Mouse (Mus musculus): ENCODE measurements around the gene Galk1. TPM values are rescaled to one million over a fixed set of nuclear protein-coding genes. Genes with fewer than 3 reads are reported as not detected.

Galk1 gene
- polyA plus RNA-seq, 1 experiment from 2014 or later = 215 TPM

DNA sequence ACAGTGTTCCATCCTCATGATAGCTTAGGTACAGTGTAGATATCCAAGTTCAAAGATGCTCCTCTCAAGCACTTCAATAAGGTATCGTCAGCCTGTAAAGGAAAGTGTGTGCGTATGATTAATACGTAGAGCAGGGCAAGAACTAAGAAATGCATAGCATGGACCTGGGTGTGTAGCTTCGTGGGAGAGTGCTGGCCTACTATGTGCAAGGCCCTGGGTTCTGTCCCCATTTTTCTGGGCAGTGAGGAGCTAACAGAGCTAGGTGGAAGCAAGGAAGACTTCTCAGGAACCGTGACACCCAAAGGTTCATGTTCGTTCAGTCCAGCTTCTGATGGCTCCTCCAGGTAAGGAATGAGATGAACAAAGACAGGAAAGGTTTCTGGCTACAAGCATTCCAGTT, 32.7 kb upstream of the Galk1 start:
- H3K9ac ChIP-seq = no peak overlapping the region
- H3K27me3 ChIP-seq = no peaks in the 10 kb centered on the region
- H3K36me3 ChIP-seq = peaks cover 80% of the 10 kb centered on the region
- no peak for ATAC-seq (ENCODE audit: borderline replicate concordance, extremely low read depth, low FRiP score, low TSS enrichment)
- no peaks in the 10 kb centered on the region for H3K9me3 ChIP-seq
- H3K27ac ChIP-seq = no peak overlapping the region
- no peak overlapping the region for H3K4me2 ChIP-seq
- WGBS = 92% methylated on average over 6 of the region's 6 CpGs
- H3K4me1 ChIP-seq = no peaks in the 10 kb centered on the region
- H3K4me3 ChIP-seq = no peak overlapping the region

DNA sequence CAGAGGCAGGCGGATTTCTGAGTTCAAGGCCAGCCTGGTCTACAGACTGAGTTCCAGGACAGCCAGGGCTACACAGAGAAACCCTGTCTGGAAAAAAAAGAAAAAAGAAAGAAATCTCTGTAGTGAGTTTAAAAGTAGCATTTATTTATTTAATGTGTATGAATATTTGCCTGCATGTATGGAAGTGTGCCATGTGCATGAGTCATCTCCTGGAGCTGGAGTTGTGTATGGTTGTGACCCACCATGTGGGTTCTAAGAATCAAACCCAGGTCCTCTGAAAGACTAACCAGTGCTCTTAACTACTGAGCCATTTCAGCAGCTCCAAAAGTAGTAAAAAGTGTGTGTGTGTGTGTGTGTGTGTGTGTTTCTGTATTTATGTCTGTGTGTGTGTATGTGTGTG, 30.8 kb upstream of the Galk1 start:
- Histone ChIP-seq H3K9me3 (no peaks in the 10 kb centered on the region), H3K4me1 (no peaks in the 10 kb centered on the region), H3K36me3 (peaks cover 75% of the 10 kb centered on the region), H3K9ac (no peak overlapping the region), H3K27ac (no peak overlapping the region), H3K4me3 (no peak overlapping the region), H3K4me2 (no peak overlapping the region), H3K27me3 (no peaks in the 10 kb centered on the region)
- ATAC-seq (ENCODE audit: borderline replicate concordance, extremely low read depth, low FRiP score, low TSS enrichment) = no peak
- WGBS = 90% methylated on average over 1 of the region's 1 CpGs

DNA sequence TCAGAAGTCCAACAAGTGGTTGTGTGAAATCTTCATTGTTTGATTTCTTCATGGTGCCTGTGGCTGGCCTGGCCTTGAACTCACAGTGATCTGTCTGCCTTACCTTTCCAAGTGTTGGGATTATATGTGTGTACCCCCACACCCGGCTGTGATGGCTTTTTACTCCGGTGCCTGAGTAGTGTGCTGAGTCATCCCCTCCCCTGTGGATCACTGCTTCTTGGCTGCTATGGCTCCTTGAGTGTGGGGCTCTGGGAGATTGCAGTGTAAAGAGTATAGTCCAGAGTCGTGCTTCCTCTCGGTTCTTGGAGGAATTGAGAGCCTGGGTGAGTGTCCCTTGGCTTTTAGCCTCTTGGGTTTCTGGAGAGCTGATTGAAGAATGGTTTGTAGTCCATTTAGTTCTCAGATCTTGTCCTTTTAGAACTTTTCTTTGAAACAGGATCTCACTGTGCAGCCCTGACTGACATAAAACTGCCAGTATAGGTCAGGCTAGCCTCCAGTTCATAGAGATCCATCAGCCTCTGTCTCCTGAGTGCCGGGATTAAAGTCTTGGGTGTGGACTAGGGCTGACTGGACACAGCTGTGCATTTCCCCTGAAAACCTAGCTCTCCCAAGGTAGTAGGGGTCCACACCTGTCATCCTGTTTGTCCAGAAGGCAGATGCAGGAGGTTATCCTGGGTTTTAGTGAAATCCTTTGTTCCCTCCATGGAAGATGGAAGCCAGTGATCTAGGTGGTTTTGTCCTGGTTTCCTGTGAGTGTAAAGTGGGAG, 30.0 kb upstream of the Galk1 start:
- H3K4me3 ChIP-seq = no peak overlapping the region
- 77% methylated on average over 5 of the region's 5 CpGs for WGBS
- H3K27me3 ChIP-seq = no peaks in the 10 kb centered on the region
- peaks cover 70% of the 10 kb centered on the region for H3K36me3 ChIP-seq
- no peaks in the 10 kb centered on the region for H3K4me1 ChIP-seq
- no peak overlapping the region for H3K9ac ChIP-seq
- no peak overlapping the region for H3K27ac ChIP-seq
- no peak overlapping the region for H3K4me2 ChIP-seq
- no peaks in the 10 kb centered on the region for H3K9me3 ChIP-seq
- no peak for ATAC-seq (ENCODE audit: borderline replicate concordance, extremely low read depth, low FRiP score, low TSS enrichment)

DNA sequence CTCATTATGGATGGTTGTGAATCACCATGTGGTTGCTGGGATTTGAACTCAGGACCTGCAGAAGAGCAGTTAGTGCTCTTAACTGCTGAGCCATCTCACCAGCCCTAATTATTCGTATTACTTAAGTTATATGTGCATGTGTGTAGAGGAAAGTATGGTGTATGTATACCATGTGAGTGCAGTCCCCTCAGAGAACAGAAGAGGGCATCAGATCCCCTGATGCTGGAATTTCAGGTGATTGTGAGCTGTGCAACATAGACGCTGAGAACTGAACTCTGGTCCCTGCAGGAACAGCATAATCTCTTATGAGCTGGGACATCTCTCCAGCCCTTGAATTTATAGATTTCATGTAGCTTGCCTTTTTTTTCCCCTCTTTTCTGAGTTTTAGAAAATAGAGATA, 29.3 kb upstream of the Galk1 start:
- Histone ChIP-seq H3K9ac (no peak overlapping the region), H3K4me2 (no peak overlapping the region), H3K27me3 (no peaks in the 10 kb centered on the region), H3K4me3 (no peak overlapping the region), H3K36me3 (peaks cover 63% of the 10 kb centered on the region), H3K4me1 (no peaks in the 10 kb centered on the region), H3K27ac (no peak overlapping the region), H3K9me3 (no peaks in the 10 kb centered on the region)
- ATAC-seq (ENCODE audit: borderline replicate concordance, extremely low read depth, low FRiP score, low TSS enrichment) = no peak
- WGBS = 98% methylated on average over 2 of the region's 2 CpGs

DNA sequence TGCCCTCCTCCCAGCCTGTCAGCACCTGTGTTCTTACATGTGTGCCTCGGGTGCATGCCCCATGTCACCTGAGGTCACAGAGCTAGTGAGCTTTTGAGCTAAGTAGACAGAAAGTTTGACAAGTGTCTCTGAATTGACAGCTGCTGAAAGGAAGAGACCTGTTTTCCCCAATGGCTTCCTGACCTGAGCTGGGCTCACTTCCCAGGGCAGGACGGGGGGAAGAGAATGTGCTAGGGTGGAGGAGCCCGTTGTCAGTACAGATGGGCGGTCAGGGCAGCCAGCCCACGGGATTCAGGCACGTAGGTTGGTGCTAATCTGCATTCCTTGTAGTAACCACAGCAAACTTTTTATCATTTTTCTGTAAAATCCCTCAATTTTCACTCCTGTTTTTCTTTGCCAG, 28.1 kb upstream of the Galk1 start:
- WGBS = 79% methylated on average over 6 of the region's 6 CpGs
- H3K9me3 ChIP-seq = no peaks in the 10 kb centered on the region

DNA sequence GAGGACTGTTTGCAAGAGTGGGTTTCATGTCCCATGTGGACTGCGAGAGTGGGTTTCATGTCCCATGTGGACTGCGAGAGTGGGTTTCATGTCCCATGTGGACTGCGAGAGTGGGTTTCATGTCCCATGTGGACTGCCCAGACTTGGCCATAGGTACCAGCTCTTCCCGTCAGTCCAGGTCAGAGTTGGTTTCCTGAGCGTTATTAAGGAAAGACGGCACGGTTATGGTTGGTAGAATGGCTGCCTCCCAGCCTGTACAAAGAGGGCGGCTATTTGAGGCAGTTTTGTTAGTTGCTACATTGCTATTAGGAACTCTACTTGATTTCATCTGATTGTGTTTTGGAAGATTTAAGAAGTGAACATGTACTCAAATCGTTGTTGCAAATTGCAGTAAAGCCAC, 25.3 kb upstream of the Galk1 start:
- 89% methylated on average over 9 of the region's 9 CpGs for WGBS
- peaks cover 47% of the 10 kb centered on the region for H3K36me3 ChIP-seq

More for the DNA sequence above, 28.1 kb upstream of the Galk1 start:
- Histone ChIP-seq H3K4me3 (no peak overlapping the region), H3K4me1 (no peaks in the 10 kb centered on the region), H3K27me3 (no peaks in the 10 kb centered on the region), H3K9ac (no peak overlapping the region), H3K27ac (no peak overlapping the region), H3K4me2 (no peak overlapping the region), H3K36me3 (peaks cover 58% of the 10 kb centered on the region)
- ATAC-seq (ENCODE audit: borderline replicate concordance, extremely low read depth, low FRiP score, low TSS enrichment) = no peak

DNA sequence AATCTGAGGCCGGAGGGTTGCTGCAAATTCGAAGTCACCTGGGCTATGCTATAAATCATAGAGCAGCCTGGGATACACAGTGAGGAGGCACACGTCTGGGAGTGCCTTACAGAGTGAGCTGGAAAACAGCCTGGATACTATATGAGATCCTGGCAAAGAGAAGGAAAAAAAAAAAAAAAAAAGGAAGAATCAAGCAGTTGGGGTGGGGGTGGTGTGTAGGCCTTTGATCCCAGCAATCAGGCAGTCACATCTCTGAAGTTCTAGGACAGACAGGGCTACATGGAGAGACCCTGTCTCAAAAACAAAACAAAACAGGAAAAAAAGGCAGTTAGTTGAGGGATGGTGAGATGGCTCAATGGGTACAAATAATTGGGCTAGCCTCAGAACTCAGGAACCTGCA, 24.2 kb upstream of the Galk1 start:
- Histone ChIP-seq H3K27me3 (no peaks in the 10 kb centered on the region), H3K9me3 (no peaks in the 10 kb centered on the region), H3K36me3 (peaks cover 44% of the 10 kb centered on the region), H3K4me3 (no peak overlapping the region), H3K9ac (no peak overlapping the region), H3K27ac (no peak overlapping the region), H3K4me2 (no peak overlapping the region), H3K4me1 (peaks cover 10% of the 10 kb centered on the region)
- 86% methylated on average over 3 of the region's 3 CpGs for WGBS
- ATAC-seq (ENCODE audit: borderline replicate concordance, extremely low read depth, low FRiP score, low TSS enrichment) = no peak

More for the DNA sequence above, 25.3 kb upstream of the Galk1 start:
- H3K27me3 ChIP-seq = no peaks in the 10 kb centered on the region
- H3K27ac ChIP-seq = no peak overlapping the region
- no peak overlapping the region for H3K9ac ChIP-seq
- no peak for ATAC-seq (ENCODE audit: borderline replicate concordance, extremely low read depth, low FRiP score, low TSS enrichment)
- no peak overlapping the region for H3K4me2 ChIP-seq
- H3K4me1 ChIP-seq = no peaks in the 10 kb centered on the region
- H3K4me3 ChIP-seq = no peak overlapping the region
- no peaks in the 10 kb centered on the region for H3K9me3 ChIP-seq

DNA sequence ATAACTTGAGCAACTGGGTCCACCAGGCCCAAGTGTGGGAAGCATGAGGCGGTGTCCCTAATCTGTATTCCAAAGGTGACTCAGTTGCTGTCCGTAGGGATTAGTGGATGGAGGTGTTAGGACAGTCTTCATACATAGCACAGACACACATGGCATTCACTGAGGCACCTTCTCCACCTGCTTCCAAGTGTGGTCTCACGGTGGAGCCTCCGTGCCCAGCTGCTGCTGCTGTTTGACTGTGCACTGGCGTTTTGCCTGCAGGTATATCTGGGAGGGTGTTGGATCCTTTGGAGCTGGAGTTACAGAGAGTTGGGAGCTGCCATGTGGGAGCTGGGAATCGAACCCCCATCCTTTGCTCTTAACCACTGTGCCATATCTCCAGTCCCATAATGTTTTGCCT, 22.1 kb upstream of the Galk1 start:
- Histone ChIP-seq H3K4me1 (peaks cover 19% of the 10 kb centered on the region), H3K27me3 (no peaks in the 10 kb centered on the region), H3K27ac (no peak overlapping the region), H3K4me2 (no peak overlapping the region), H3K36me3 (peaks cover 30% of the 10 kb centered on the region; the same call in 1 of the 2 replicates), H3K4me3 (no peak overlapping the region), H3K9me3 (no peaks in the 10 kb centered on the region), H3K9ac (no peak overlapping the region)
- 92% methylated on average over 6 of the region's 6 CpGs for WGBS
- ATAC-seq (ENCODE audit: borderline replicate concordance, extremely low read depth, low FRiP score, low TSS enrichment) = no peak

DNA sequence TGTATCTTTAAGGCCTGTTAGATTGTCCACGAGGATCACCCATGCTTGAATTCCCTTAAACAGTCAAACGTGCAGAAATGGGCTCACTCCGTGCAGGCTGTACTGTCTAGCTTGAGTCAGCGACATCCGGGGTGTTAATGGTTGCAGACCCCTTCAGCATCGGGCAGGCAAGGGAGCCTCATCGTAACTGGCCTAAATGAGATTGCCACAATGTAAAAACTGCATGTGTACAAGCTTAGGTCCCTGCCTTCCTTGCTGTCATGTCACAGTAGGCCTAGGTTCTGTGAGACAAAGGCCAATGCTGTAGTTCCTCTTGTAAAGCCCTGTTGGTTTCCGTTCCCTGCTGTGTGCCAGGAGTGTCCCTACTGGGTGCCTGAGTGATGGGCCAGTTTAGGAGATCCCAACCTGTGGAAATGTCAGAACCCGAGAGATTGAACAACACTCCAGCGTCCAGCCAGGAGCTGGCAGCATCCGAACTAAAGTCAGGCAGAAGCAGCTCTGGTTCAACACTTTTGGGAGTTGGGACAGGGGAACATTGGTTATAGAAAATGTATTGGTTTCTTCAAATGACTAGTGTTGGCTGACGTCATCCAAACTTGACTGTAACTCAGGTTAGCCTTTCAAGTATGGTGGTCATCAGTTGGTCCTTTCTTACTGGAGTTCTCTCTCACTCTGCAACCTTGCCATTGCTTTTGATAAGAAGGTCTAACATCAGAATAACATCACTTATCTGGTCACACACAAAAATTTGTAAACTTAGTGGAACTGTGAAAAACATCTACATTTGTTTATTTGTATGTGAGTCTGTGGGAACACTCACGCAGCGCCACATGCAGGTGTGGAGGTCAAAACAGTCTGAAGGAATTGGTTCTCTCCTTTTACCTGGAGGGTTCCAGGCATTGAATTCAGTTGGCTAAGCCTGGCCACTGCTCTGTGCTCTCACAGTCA, 18.7 kb upstream of the Galk1 start:
- Histone ChIP-seq H3K27ac (peak overlapping the region; percentile 100), H3K4me3 (peak overlapping the region; percentile 78), H3K9me3 (no peaks in the 10 kb centered on the region), H3K36me3 (peaks cover 13% of the 10 kb centered on the region; the same call in 1 of the 2 replicates), H3K4me1 (peaks cover 24% of the 10 kb centered on the region), H3K27me3 (no peaks in the 10 kb centered on the region), H3K4me2 (peak overlapping the region; percentile 78), H3K9ac (peak overlapping the region; percentile 92)
- no peak for ATAC-seq (ENCODE audit: borderline replicate concordance, extremely low read depth, low FRiP score, low TSS enrichment)
- WGBS = 16% methylated on average over 14 of the region's 14 CpGs

DNA sequence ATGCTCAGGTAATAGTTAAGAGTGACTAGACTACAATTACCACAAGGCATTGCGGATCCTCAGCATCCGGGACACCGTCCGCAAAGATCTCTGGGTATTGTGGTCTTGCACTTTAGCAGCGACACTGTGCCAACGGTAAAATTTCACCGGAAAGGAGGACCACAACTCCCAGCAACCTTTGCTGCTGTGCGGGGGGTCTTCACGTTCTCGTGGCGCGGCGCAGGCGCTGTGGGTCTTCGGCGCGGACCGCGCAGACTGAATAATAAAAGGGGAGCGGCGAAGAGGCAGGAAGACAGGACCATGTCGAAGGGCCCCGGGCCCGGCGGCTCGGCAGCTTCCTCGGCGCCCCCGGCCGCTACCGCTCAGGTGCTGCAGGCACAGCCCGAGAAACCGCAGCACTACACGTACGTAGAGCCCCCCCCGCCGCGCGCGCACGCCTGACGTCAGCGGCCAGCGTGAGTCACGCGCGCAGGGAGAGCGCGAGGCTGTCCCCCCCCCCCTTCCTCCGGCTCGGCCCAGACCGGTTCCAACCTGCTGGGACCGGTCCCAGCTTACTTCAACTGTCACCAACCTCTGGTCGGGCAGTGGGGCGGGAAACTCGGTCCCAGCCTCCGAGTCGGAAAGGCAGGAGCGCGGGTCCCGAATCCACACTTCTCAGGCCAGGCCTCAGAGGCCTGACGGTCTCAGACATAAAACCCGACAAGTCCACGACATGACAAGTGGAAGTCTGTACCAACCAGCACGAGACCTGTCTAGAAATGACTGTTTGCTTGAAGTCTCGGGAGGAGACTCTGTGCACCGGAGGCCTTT, 17.8 kb upstream of the Galk1 start, which contains the start of gene Unk:
Unk (plus strand) TSS at position 235 of the 810 bp plus-strand sequence.
- H3K4me2 ChIP-seq = peak within 1 kb of the TSS; percentile 78
- H3K27ac ChIP-seq = peak within 1 kb of the TSS; percentile 100
- peaks cover 12% of the 10 kb centered on the region; the same call in 1 of the 2 replicates for H3K36me3 ChIP-seq
- H3K27me3 ChIP-seq = no peaks in the 10 kb centered on the region
- H3K9ac ChIP-seq = peak within 1 kb of the TSS; percentile 92
- peak within 1 kb of the TSS; percentile 78 for H3K4me3 ChIP-seq
- H3K9me3 ChIP-seq = no peaks in the 10 kb centered on the region
- under 1% methylated on average over 61 of the region's 67 CpGs for WGBS
- H3K4me1 ChIP-seq = peaks cover 25% of the 10 kb centered on the region
- ATAC-seq (ENCODE audit: borderline replicate concordance, extremely low read depth, low FRiP score, low TSS enrichment) = peak; percentile 94

DNA sequence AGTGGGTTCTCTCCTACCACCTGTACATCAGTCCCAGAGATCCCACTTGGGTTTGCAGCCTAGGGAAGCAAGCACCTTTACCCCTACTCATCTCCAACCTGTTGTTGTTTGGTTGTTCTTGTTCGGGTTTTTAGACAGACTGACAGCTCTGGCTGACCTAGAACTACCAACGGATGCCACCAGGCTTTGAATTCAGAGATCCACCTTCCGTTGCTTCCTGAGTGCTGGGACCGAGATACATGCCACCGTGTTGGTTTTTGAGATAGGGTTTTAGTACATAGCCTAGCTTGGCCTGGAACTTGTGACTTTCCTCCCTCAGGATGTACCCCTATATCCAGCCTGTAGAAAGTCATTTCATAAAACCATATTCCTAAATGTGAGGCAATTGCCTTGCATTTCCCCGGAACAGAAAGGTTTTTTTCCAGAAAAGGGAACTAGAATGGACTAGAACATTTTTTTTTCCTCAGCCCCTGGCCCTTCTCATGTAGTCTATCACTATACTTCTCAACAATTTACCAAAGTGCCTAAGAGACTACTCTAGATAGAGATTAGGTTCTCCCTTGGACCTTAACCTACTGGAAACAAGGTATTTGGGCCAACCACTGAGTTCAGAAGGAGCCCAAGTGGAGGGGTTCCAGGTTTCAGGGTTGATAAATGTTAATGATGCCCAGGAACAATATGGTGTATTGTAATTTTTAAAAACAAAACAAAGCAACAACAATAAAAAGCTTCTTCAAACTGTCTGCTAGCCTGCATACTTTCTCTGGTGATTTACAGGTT, 16.8 kb upstream of the Galk1 start:
- peak overlapping the region; percentile 56 for H3K27ac ChIP-seq
- peak overlapping the region; percentile 53; the same call in 1 of the 2 replicates for H3K9ac ChIP-seq
- ATAC-seq (ENCODE audit: borderline replicate concordance, extremely low read depth, low FRiP score, low TSS enrichment) = no peak

More for the DNA sequence above, 16.8 kb upstream of the Galk1 start:
- peaks cover 28% of the 10 kb centered on the region for H3K4me1 ChIP-seq
- peak overlapping the region; percentile 78 for H3K4me3 ChIP-seq
- H3K9me3 ChIP-seq = no peaks in the 10 kb centered on the region
- peak overlapping the region; percentile 68 for H3K4me2 ChIP-seq
- WGBS = 75% methylated on average over 6 of the region's 6 CpGs
- peaks cover 5% of the 10 kb centered on the region; the same call in 1 of the 2 replicates for H3K36me3 ChIP-seq
- no peaks in the 10 kb centered on the region for H3K27me3 ChIP-seq

All from lung, embryonic 15.5 days (tissue).